Mouse (Mus musculus): ENCODE measurements around the gene Mettl24. TPM values are rescaled to one million over a fixed set of nuclear protein-coding genes. Genes with fewer than 3 reads are reported as not detected.

Mettl24 gene
- polyA plus RNA-seq, 1 experiment from 2014 or later = 2.4 TPM

- H3K27ac ChIP-seq = no peak overlapping the region
- no peak overlapping the region for H3K4me2 ChIP-seq
- H3K9me3 ChIP-seq (replicated peaks) = no peaks in the 10 kb centered on the region
- no peak overlapping the region for H3K9ac ChIP-seq
- H3K27me3 ChIP-seq = no peaks in the 10 kb centered on the region
- H3K4me1 ChIP-seq = peaks cover 12% of the 10 kb centered on the region
- H3K4me3 ChIP-seq (replicated peaks) = no peak overlapping the region
- WGBS = 55% methylated on average over 2 of the region's 2 CpGs
- ATAC-seq (replicated peaks; ENCODE audit: low FRiP score) = no peak
- H3K36me3 ChIP-seq = no peaks in the 10 kb centered on the region
These were observed 4.3 kb downstream of the Mettl24 start for GRCm38 (mm10) chr10:40687407-40687806.

- no peak overlapping the region for H3K27ac ChIP-seq
- H3K27me3 ChIP-seq = no peaks in the 10 kb centered on the region
- H3K4me1 ChIP-seq = peaks cover 4% of the 10 kb centered on the region; the same call in 1 of the 2 replicates
- H3K9ac ChIP-seq = no peak overlapping the region
- no peak overlapping the region for H3K4me2 ChIP-seq
- H3K4me3 ChIP-seq (replicated peaks) = no peak overlapping the region
- no peaks in the 10 kb centered on the region for H3K36me3 ChIP-seq
- H3K9me3 ChIP-seq (replicated peaks) = no peaks in the 10 kb centered on the region
- WGBS = 85% methylated on average over 6 of the region's 6 CpGs
- no peak for ATAC-seq (replicated peaks; ENCODE audit: low FRiP score)
These were observed 5.2 kb downstream of the Mettl24 start for GRCm38 (mm10) chr10:40688266-40688665.

- Histone ChIP-seq H3K27me3 (no peaks in the 10 kb centered on the region), H3K4me3 (replicated peaks) (no peak overlapping the region), H3K9me3 (replicated peaks) (no peaks in the 10 kb centered on the region), H3K4me1 (peaks cover 1% of the 10 kb centered on the region; the same call in 1 of the 2 replicates), H3K36me3 (no peaks in the 10 kb centered on the region), H3K9ac (no peak overlapping the region), H3K4me2 (no peak overlapping the region), H3K27ac (no peak overlapping the region)
- 64% methylated on average over 1 of the region's 1 CpGs for WGBS
- no peak for ATAC-seq (replicated peaks; ENCODE audit: low FRiP score)
These were observed 5.8 kb downstream of the Mettl24 start for GRCm38 (mm10) chr10:40688873-40689272.

GRCm38 (mm10) chr10:40698652-40699051 is 15.6 kb downstream of the Mettl24 start:
- no peak for ATAC-seq (replicated peaks; ENCODE audit: low FRiP score)
- Histone ChIP-seq H3K36me3 (no peaks in the 10 kb centered on the region), H3K9ac (no peak overlapping the region), H3K4me3 (replicated peaks) (no peak overlapping the region), H3K4me1 (no peaks in the 10 kb centered on the region), H3K27ac (no peak overlapping the region), H3K4me2 (no peak overlapping the region), H3K9me3 (replicated peaks) (no peaks in the 10 kb centered on the region), H3K27me3 (no peaks in the 10 kb centered on the region)
- WGBS = 44% methylated on average over 4 of the region's 4 CpGs

- Histone ChIP-seq H3K4me3 (replicated peaks) (no peak overlapping the region), H3K27ac (no peak overlapping the region), H3K36me3 (no peaks in the 10 kb centered on the region), H3K9ac (no peak overlapping the region), H3K4me2 (no peak overlapping the region), H3K4me1 (peaks cover 8% of the 10 kb centered on the region), H3K9me3 (replicated peaks) (no peaks in the 10 kb centered on the region), H3K27me3 (no peaks in the 10 kb centered on the region)
- WGBS = 88% methylated on average over 7 of the region's 7 CpGs
- ATAC-seq (replicated peaks; ENCODE audit: low FRiP score) = no peak
These were observed 28.0 kb downstream of the Mettl24 start for GRCm38 (mm10) chr10:40711127-40711526.

- WGBS = 27% methylated on average over 9 of the region's 9 CpGs
These were observed 30.0 kb downstream of the Mettl24 start for GRCm38 (mm10) chr10:40713018-40713608.

GRCm38 (mm10) chr10:40713829-40714228 is 30.7 kb downstream of the Mettl24 start:
- Histone ChIP-seq H3K4me3 (replicated peaks) (no peak overlapping the region), H3K9ac (no peak overlapping the region), H3K27ac (no peak overlapping the region), H3K27me3 (no peaks in the 10 kb centered on the region), H3K9me3 (replicated peaks) (no peaks in the 10 kb centered on the region), H3K36me3 (no peaks in the 10 kb centered on the region), H3K4me1 (peaks cover 11% of the 10 kb centered on the region), H3K4me2 (no peak overlapping the region)
- 83% methylated on average over 9 of the region's 9 CpGs for WGBS
- ATAC-seq (replicated peaks; ENCODE audit: low FRiP score) = no peak

More at GRCm38 (mm10) chr10:40713018-40713608, 30.0 kb downstream of the Mettl24 start:
- Histone ChIP-seq H3K9me3 (replicated peaks) (no peaks in the 10 kb centered on the region), H3K4me3 (replicated peaks) (no peak overlapping the region), H3K9ac (no peak overlapping the region), H3K27me3 (no peaks in the 10 kb centered on the region), H3K4me2 (0 out of 2 replicates have a peak overlapping the region, but pooled peaks have one; percentile 23), H3K4me1 (peaks cover 11% of the 10 kb centered on the region), H3K36me3 (no peaks in the 10 kb centered on the region), H3K27ac (no peak overlapping the region)
- peak; percentile 92 for ATAC-seq (replicated peaks; ENCODE audit: low FRiP score)

- Histone ChIP-seq H3K4me2 (no peak overlapping the region), H3K9ac (no peak overlapping the region), H3K9me3 (replicated peaks) (no peaks in the 10 kb centered on the region), H3K27ac (no peak overlapping the region), H3K36me3 (no peaks in the 10 kb centered on the region), H3K4me3 (replicated peaks) (no peak overlapping the region), H3K27me3 (no peaks in the 10 kb centered on the region), H3K4me1 (peaks cover 11% of the 10 kb centered on the region)
- no peak for ATAC-seq (replicated peaks; ENCODE audit: low FRiP score)
- 87% methylated on average over 4 of the region's 4 CpGs for WGBS
These were observed 32.1 kb downstream of the Mettl24 start for GRCm38 (mm10) chr10:40715151-40715550.

- 57% methylated on average over 8 of the region's 8 CpGs for WGBS
- Histone ChIP-seq H3K4me2 (no peak overlapping the region), H3K36me3 (no peaks in the 10 kb centered on the region), H3K9ac (no peak overlapping the region), H3K27me3 (no peaks in the 10 kb centered on the region), H3K9me3 (replicated peaks) (no peaks in the 10 kb centered on the region), H3K27ac (no peak overlapping the region), H3K4me3 (replicated peaks) (no peak overlapping the region), H3K4me1 (peaks cover 11% of the 10 kb centered on the region)
- ATAC-seq (replicated peaks; ENCODE audit: low FRiP score) = no peak
These were observed 33.2 kb downstream of the Mettl24 start for GRCm38 (mm10) chr10:40716296-40716695.

- H3K4me2 ChIP-seq = no peak overlapping the region
- no peak overlapping the region for H3K4me3 ChIP-seq (replicated peaks)
- H3K36me3 ChIP-seq = no peaks in the 10 kb centered on the region
- 71% methylated on average over 3 of the region's 3 CpGs for whole genome bisulfite sequencing
- H3K27me3 ChIP-seq = no peaks in the 10 kb centered on the region
- no peak overlapping the region for H3K27ac ChIP-seq
- H3K4me1 ChIP-seq = peaks cover 11% of the 10 kb centered on the region
- ATAC-seq (replicated peaks; ENCODE audit: low FRiP score) = no peak
- no peaks in the 10 kb centered on the region for H3K9me3 ChIP-seq (replicated peaks)
- H3K9ac ChIP-seq = no peak overlapping the region
These were observed 33.6 kb downstream of the Mettl24 start for GRCm38 (mm10) chr10:40716713-40717112.

- peaks cover 5% of the 10 kb centered on the region for H3K4me1 ChIP-seq
- 89% methylated on average over 13 of the region's 13 CpGs for WGBS
- H3K9ac ChIP-seq = no peak overlapping the region
- H3K4me2 ChIP-seq = no peak overlapping the region
- no peaks in the 10 kb centered on the region for H3K9me3 ChIP-seq (replicated peaks)
- ATAC-seq (replicated peaks; ENCODE audit: low FRiP score) = no peak
- H3K27ac ChIP-seq = no peak overlapping the region
- no peaks in the 10 kb centered on the region for H3K36me3 ChIP-seq
- H3K4me3 ChIP-seq (replicated peaks) = no peak overlapping the region
- H3K27me3 ChIP-seq = no peaks in the 10 kb centered on the region
These were observed 35.3 kb downstream of the Mettl24 start for GRCm38 (mm10) chr10:40718362-40718761.

- Histone ChIP-seq H3K27ac (no peak overlapping the region), H3K27me3 (no peaks in the 10 kb centered on the region), H3K4me3 (replicated peaks) (no peak overlapping the region), H3K9me3 (replicated peaks) (no peaks in the 10 kb centered on the region), H3K4me2 (no peak overlapping the region), H3K36me3 (no peaks in the 10 kb centered on the region), H3K9ac (no peak overlapping the region), H3K4me1 (peaks cover 9% of the 10 kb centered on the region; the same call in 1 of the 2 replicates)
- WGBS = 57% methylated on average over 6 of the region's 6 CpGs
- no peak for ATAC-seq (replicated peaks; ENCODE audit: low FRiP score)
These were observed 36.0 kb downstream of the Mettl24 start for GRCm38 (mm10) chr10:40719062-40719461.

- ATAC-seq (replicated peaks; ENCODE audit: low FRiP score) = no peak
- Histone ChIP-seq H3K9me3 (replicated peaks) (no peaks in the 10 kb centered on the region), H3K4me2 (no peak overlapping the region), H3K9ac (no peak overlapping the region), H3K36me3 (no peaks in the 10 kb centered on the region), H3K4me3 (replicated peaks) (no peak overlapping the region), H3K4me1 (peaks cover 17% of the 10 kb centered on the region; the same call in 1 of the 2 replicates), H3K27me3 (no peaks in the 10 kb centered on the region), H3K27ac (no peak overlapping the region)
- 31% methylated on average over 5 of the region's 5 CpGs for WGBS
These were observed 37.8 kb downstream of the Mettl24 start for GRCm38 (mm10) chr10:40720883-40721282.
